Mouse (Mus musculus) MEL (cell line): Measurements from ENCODE around the gene Pigr. TPM values are rescaled to one million over a fixed set of nuclear protein-coding genes. Genes with fewer than 3 reads are reported as not detected.

ENCODE experiments used
- DNase-seq: peaks from one replicate; pipeline ENCODE4 v3.0.0; 2011; ENCODE audit warnings: low read depth, low spot score
- H3K27ac ChIP-seq: 2 replicates; pipeline ENCODE4 v1.5.1; 2012; ENCODE audit warnings: low read depth, mild to moderate bottlenecking, control low read depth, low read length, moderate library complexity; ENCODE audit not compliant: control insufficient read depth
- H3K27me3 ChIP-seq, 2 experiments: fragments of 150-350 bp in 1 of 2; sonication (generic) in 1 of 2; 2 replicates each; pipeline ENCODE4 v1.6.1; 2012; ENCODE audit warnings: low read length in 2 of 2, mild to moderate bottlenecking in 2 of 2, improper control_type of control experiment in 1 of 2, moderate library complexity in 1 of 2; ENCODE audit not compliant: insufficient read depth in 2 of 2, control insufficient read depth in 1 of 2
- H3K36me3 ChIP-seq, 2 experiments: 2 replicates each; pipeline ENCODE4 v1.6.1; 2012 to 2014; ENCODE audit warnings: low read length in 2 of 2, improper control_type of control experiment in 1 of 2, inconsistent platforms in 1 of 2, mild to moderate bottlenecking in 1 of 2; ENCODE audit not compliant: insufficient read depth in 2 of 2, control insufficient read depth in 1 of 2
- H3K4me1 ChIP-seq, 2 experiments: fragments of 150-350 bp in 1 of 2; sonication (generic) in 1 of 2; 2 replicates each; pipeline ENCODE4 v1.6.1; 2012; ENCODE audit warnings: low read length in 2 of 2, improper control_type of control experiment in 1 of 2, mild to moderate bottlenecking in 1 of 2; ENCODE audit not compliant: insufficient read depth in 2 of 2, control insufficient read depth in 1 of 2
- H3K4me3 ChIP-seq, 2 experiments: fragments of 150-350 bp in 1 of 2; sonication (generic) in 1 of 2; 2 replicates each; pipeline ENCODE4 v1.5.1; 2012; ENCODE audit warnings: low read depth in 2 of 2, low read length in 2 of 2, mild to moderate bottlenecking in 2 of 2, moderate library complexity in 2 of 2, control low read depth in 1 of 2, improper control_type of control experiment in 1 of 2; ENCODE audit not compliant: control insufficient read depth in 1 of 2, insufficient read depth in 1 of 2
- H3K79me2 ChIP-seq: 2 replicates; pipeline ENCODE4 v1.6.1; 2012; ENCODE audit warnings: mild to moderate bottlenecking, low read length, moderate library complexity; ENCODE audit not compliant: control insufficient read depth, poor library complexity, insufficient read depth
- H3K9ac ChIP-seq: 2 replicates; pipeline ENCODE4 v1.6.1; 2012; ENCODE audit warnings: low read depth, mild to moderate bottlenecking, control low read depth, low read length, moderate library complexity; ENCODE audit not compliant: control insufficient read depth, poor library complexity, severe bottlenecking
- H3K9me3 ChIP-seq: fragments of 150-350 bp; sonication (generic); replicated peaks from 2 replicates; pipeline ENCODE4 v1.6.1; 2012; ENCODE audit warnings: mild to moderate bottlenecking, low read length, improper control_type of control experiment, moderate library complexity; ENCODE audit not compliant: insufficient read depth
- E2F4 ChIP-seq: IDR thresholded peaks from 2 replicates; pipeline ENCODE4 v1.6.1; 2011; ENCODE audit warnings: low read depth, low read length, improper control_type of control experiment, borderline replicate concordance
- ELF1 ChIP-seq: IDR thresholded peaks from 2 replicates; pipeline ENCODE4 v1.6.1; 2014; ENCODE audit warnings: low read depth, mild to moderate bottlenecking, inconsistent platforms, low read length, improper control_type of control experiment, moderate library complexity
- EP300 ChIP-seq, 2 experiments: IDR thresholded peaks; 2 replicates each; pipeline ENCODE4 v1.6.1; 2011; ENCODE audit warnings: improper control_type of control experiment in 2 of 2, low read length in 2 of 2, low read depth in 1 of 2, mild to moderate bottlenecking in 1 of 2
- ETS1 ChIP-seq: IDR thresholded peaks from 2 replicates; pipeline ENCODE4 v1.6.1; 2012; ENCODE audit warnings: low read depth, mild to moderate bottlenecking, inconsistent platforms, low read length, improper control_type of control experiment, moderate library complexity
- JUND ChIP-seq: IDR thresholded peaks from 2 replicates; pipeline ENCODE4 v1.6.1; 2011; ENCODE audit warnings: low read depth, mild to moderate bottlenecking, improper control_type of control experiment, low read length
- KAT2A ChIP-seq: conservative IDR thresholded peaks from 2 replicates; pipeline ENCODE4 v1.6.1; 2012; ENCODE audit warnings: low read depth, low read length, improper control_type of control experiment, inconsistent platforms
- MAZ ChIP-seq: IDR thresholded peaks from 2 replicates; pipeline ENCODE4 v1.6.1; 2012; ENCODE audit warnings: low read depth, mild to moderate bottlenecking, inconsistent platforms, low read length, improper control_type of control experiment
- MEF2A ChIP-seq: IDR thresholded peaks from 2 replicates; pipeline ENCODE4 v1.6.1; 2014; ENCODE audit warnings: low read depth, mild to moderate bottlenecking, inconsistent platforms, low read length, improper control_type of control experiment; ENCODE audit not compliant: poor library complexity, insufficient replicate concordance, severe bottlenecking; ENCODE audit errors: extremely low read depth
- NELFE ChIP-seq: IDR thresholded peaks from 2 replicates; pipeline ENCODE4 v1.6.1; 2011; ENCODE audit warnings: low read depth, low read length, improper control_type of control experiment
- NRF1 ChIP-seq: IDR thresholded peaks from 2 replicates; pipeline ENCODE4 v1.6.1; 2014; ENCODE audit warnings: low read depth, mild to moderate bottlenecking, inconsistent platforms, low read length, improper control_type of control experiment, moderate library complexity; ENCODE audit not compliant: poor library complexity, insufficient read depth, severe bottlenecking
- POLR2AphosphoS5 ChIP-seq: IDR thresholded peaks from 2 replicates; pipeline ENCODE4 v1.6.1; 2012; ENCODE audit warnings: low read depth, borderline replicate concordance, mild to moderate bottlenecking, inconsistent platforms, low read length, moderate library complexity, mixed read lengths
- RAD21 ChIP-seq: IDR thresholded peaks from 2 replicates; pipeline ENCODE4 v1.6.1; 2011; ENCODE audit warnings: mild to moderate bottlenecking, low read depth, low read length, improper control_type of control experiment
- SMC3 ChIP-seq: IDR thresholded peaks from 2 replicates; pipeline ENCODE4 v1.6.1; 2011; ENCODE audit warnings: low read depth, low read length, improper control_type of control experiment
- UBTF ChIP-seq: IDR thresholded peaks from 2 replicates; pipeline ENCODE4 v1.6.1; 2012; ENCODE audit warnings: low read depth, mild to moderate bottlenecking, inconsistent platforms, low read length, improper control_type of control experiment, moderate library complexity, borderline replicate concordance; ENCODE audit not compliant: insufficient read depth
- USF2 ChIP-seq, 2 experiments: IDR thresholded peaks; 2 replicates each; pipeline ENCODE4 v1.6.1; 2011 to 2012; ENCODE audit warnings: improper control_type of control experiment in 2 of 2, low read length in 2 of 2, borderline replicate concordance in 1 of 2, inconsistent platforms in 1 of 2, low read depth in 1 of 2, mild to moderate bottlenecking in 1 of 2; ENCODE audit not compliant: insufficient read depth in 1 of 2
- ZC3H11A ChIP-seq: IDR thresholded peaks from 2 replicates; pipeline ENCODE4 v1.6.1; 2012; ENCODE audit warnings: low read depth, mild to moderate bottlenecking, inconsistent platforms, low read length, improper control_type of control experiment
- ZMIZ1 ChIP-seq: IDR thresholded peaks from 2 replicates; pipeline ENCODE4 v1.6.1; 2012; ENCODE audit warnings: low read depth, mild to moderate bottlenecking, inconsistent platforms, low read length, improper control_type of control experiment, moderate library complexity
- polyA plus RNA-seq, 2 experiments: library from polyadenylated mRNA; stranded (reverse) in 1 of 2; unstranded in 1 of 2; fragments of >175 nt in 1 of 2; fragments of >200 nt in 1 of 2; gene quantifications; 2 replicates each; pipeline versions ENCODE4 v1.2.1 to v1.2.4; 2012; ENCODE audit warnings: low replicate concordance in 2 of 2, low read depth in 1 of 2; ENCODE audit not compliant: insufficient read length in 2 of 2, insufficient read depth in 1 of 2, missing spikeins in 1 of 2
- total RNA-seq: library from RNA; depleted of rRNA; stranded (reverse); fragments of 300-350 nt; gene quantifications from 2 replicates; pipeline ENCODE4 v1.2.3, GENCODE M21; 2012

Pigr gene
- total and polyA plus RNA-seq, 3 experiments, result not detected

GRCm38 (mm10) chr1:130804279-130804678 is 22.2 kb upstream of the Pigr start:
- no peak overlapping the region for H3K9ac ChIP-seq
- DNase-seq, result no peak
- TF ChIP-seq MEF2A (no peak), USF2 (IDR thresholded peaks at IDR 0.05; ENCODE audit: borderline replicate concordance in 1 of 2, insufficient read depth in 1 of 2, low read depth in 1 of 2, low read length in 2 of 2) (no peak), EP300 (IDR thresholded peaks at IDR 0.05; ENCODE audit: low read depth in 1 of 2, low read length in 2 of 2) (no peak), ETS1 (no peak), KAT2A (no peak)
- no peaks in the 10 kb centered on the region for H3K36me3 ChIP-seq
- no peaks in the 10 kb centered on the region for H3K4me1 ChIP-seq
- no peak overlapping the region for H3K4me3 ChIP-seq
- H3K27ac ChIP-seq, result no peak overlapping the region
- no peaks in the 10 kb centered on the region for H3K9me3 ChIP-seq
- peaks cover 8 to 11% of the 10 kb centered on the region in 2 experiments for H3K27me3 ChIP-seq
- H3K79me2 ChIP-seq, result no peaks in the 10 kb centered on the region

- TF ChIP-seq MAZ, result no peak
- no peak for TF ChIP-seq E2F4
- TF ChIP-seq ZMIZ1, result no peak
- TF ChIP-seq ELF1, result no peak
- TF ChIP-seq JUND, result no peak
- TF ChIP-seq, all 39 proteins: peak for 0
- Histone ChIP-seq H3K36me3 (no peaks in the 10 kb centered on the region), H3K9me3 (no peaks in the 10 kb centered on the region), H3K4me3 (no peak overlapping the region), H3K9ac (no peak overlapping the region), H3K27ac (no peak overlapping the region), H3K79me2 (no peaks in the 10 kb centered on the region), H3K27me3 (peaks cover 0 to 8% of the 10 kb centered on the region in 2 experiments), H3K4me1 (no peaks in the 10 kb centered on the region)
- DNase-seq, result no peak
Observed at GRCm38 (mm10) chr1:130810906-130811305, 15.6 kb upstream of the Pigr start.

GRCm38 (mm10) chr1:130811316-130811715 is 15.2 kb upstream of the Pigr start:
- no peak for DNase-seq
- Histone ChIP-seq H3K36me3 (no peaks in the 10 kb centered on the region), H3K27me3 (peaks cover 0 to 6% of the 10 kb centered on the region in 2 experiments), H3K4me3 (no peak overlapping the region), H3K9ac (no peak overlapping the region), H3K79me2 (no peaks in the 10 kb centered on the region), H3K4me1 (no peaks in the 10 kb centered on the region), H3K27ac (no peak overlapping the region), H3K9me3 (no peaks in the 10 kb centered on the region)
- no peak for TF ChIP-seq SMC3
- TF ChIP-seq UBTF, result no peak
- no peak for TF ChIP-seq ZC3H11A
- TF ChIP-seq NRF1, result no peak
- TF ChIP-seq RAD21, result no peak
- TF ChIP-seq NELFE, result no peak
- TF ChIP-seq POLR2AphosphoS5, result no peak
- TF ChIP-seq USF2 (IDR thresholded peaks at IDR 0.05; ENCODE audit: borderline replicate concordance in 1 of 2, insufficient read depth in 1 of 2, low read depth in 1 of 2, low read length in 2 of 2), result no peak
